Mouse (Mus musculus) left cerebral cortex, adult 8-10 months (tissue): ENCODE results near the gene Kcnj9. TPM values are rescaled to one million over a fixed set of nuclear protein-coding genes. Genes with fewer than 3 reads are reported as not detected.

Experiments used
- DNase-seq, 2 experiments: peaks; one replicate each; pipeline ENCODE4 v3.0.0; 2022; ENCODE audit warnings: low spot score in 2 of 2
- total RNA-seq, 4 experiments: library from RNA; stranded (reverse); gene quantifications; 2 replicates each; pipeline ENCODE4 v1.2.4; 2022

Gene Kcnj9
- total RNA-seq, 4 experiments from 2014 or later = 109 to 120 (median 112) TPM

DNA sequence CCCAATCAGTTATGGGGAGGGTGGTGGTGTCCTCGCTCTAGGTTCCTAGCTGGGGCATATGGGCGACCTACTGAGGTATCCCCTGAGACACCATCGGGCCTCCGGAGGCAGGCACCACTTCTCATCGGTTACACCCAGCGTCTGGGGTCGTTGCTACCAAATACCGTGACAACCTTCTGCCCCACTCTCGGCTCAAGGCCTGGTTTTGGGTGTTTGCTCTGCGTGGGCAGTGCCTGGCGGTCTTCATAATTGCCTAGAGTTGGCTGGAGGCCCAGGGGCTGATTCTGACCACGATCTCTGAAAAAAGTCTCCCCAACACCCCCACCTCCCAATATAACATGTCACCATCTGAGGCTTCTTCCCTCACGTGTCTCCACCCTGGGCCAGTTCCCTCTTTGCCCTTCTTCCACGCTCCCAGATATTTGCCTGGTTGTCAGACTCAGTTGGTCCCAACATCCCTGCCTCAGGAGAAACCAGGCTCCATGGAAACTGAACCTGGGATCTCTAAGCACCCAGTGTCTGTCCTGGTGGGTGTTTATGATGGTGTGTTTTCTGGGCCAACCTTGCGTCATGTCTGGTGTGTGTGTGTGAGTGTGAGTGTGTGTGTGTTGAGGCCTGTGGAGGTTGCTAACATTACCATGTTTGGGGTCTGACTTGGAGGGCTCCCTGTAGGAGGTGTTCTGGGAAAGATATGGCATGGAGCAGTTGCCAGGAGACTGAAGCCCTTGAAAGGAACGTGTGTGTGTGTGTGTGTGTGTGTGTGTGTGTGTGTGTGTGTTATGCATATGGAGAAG lies 16.2 kb downstream of the Kcnj9 start:
- DNase-seq = peak in 1 of 2 experiments; percentile 85

DNA sequence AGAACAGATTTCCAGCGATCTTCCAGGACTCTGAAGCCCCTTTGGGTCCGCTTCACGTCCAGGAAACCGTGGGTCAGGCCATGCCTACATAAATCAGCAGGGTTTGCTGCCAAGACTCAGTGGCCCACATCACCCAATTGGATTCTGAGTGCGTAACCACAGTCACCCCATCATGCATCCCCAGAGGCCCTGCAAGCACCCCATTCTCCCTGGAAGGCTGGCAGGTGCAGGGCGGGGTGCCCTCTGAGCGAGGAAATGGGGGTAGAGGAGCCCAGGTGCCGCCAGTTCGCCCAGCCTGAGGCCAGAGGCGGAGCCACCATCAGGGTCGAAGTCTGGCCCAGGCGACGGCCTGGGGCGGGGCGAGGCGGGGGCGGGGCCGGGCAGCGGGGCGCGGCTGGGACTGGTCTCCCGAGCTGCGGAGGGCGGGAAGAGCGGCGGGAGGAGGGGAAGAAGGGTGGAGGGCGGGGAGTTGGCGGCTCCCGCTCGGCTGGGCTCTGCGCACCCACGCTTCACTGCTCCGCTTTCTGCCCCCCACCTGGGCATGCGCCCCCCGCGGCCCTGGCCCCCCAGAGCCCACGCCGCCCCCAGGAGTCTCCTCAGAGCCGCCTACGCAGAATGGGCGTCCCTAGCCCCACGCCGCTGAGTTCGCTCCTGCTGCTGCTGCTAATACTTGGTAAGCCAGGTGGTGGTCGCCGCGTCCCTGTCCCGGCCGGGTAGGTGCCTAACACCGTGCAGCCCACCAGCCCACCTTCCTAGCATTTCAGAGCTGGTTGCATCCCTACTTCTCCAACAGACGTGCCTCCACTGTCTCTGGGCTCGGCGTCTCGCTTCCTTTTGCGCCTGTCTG lies 17.0 kb downstream of the Kcnj9 start:
- DNase-seq = peak in 1 of 2 experiments; percentile 79

DNA sequence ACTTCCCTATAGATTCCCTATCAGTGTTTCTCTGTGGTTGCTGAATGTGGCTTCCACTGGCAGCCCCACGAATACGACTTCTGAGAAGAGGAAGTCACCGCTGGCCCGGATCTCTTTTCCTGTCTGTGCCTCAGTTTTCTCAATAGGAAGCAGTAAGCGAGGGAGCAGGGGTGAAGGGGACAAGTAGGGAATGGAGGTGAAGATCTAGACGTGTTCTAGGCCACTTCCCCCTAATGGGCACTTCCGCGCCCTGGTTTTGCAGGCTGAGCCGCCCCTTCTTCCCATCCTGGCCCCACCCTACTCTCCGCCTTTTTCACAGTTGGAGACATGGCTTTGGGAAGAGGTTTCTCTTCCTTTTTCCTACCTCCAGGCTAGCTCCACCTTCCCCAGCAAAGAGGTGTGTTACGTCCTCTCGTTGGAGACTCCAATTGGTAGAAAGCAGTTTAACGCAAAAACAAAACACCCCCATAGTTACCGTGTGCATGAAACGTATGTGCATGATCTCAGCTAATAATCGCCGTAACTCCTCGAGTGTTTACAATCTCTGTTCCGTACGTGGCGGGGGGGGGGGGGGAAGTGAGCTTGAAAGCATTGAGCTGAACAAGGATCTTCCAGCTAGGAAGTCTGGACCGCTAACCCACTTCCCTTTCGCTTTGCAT lies 17.7 kb downstream of the Kcnj9 start:
- DNase-seq = no peak

DNA sequence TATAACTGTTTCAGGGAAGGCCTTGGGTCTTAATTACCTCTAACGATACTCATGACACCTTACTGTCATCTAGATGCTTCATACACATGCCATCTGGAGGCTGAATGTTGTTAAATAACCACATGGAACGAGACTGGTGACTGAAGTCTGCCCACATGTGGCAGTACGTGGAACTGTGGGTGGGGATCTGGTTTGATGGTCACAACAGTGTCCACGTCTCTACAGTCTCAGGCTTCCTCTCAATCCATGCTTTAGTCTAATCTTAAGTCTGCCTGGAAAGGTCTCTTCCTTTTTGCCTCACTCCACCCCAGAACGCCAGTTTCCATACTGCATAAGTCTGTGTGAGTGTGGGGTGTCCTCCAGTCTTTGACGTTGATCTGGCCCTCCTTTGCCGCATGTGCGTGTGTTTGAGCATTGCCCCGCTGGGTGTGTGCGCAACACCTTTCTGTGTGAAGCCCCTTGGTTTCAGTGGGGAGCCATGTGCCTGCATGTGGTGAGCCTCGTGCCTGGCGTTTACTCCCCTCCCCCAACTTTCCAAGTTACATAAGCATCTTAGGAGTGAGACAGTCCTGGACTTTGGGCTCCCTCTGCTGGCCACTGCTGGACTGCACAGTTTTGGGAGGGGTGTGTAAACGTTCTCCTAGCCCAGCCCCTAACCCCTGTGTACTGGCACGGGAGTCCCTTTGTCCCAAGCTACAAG lies 19.3 kb downstream of the Kcnj9 start:
- peak; percentile 87 to 92 for DNase-seq

DNA sequence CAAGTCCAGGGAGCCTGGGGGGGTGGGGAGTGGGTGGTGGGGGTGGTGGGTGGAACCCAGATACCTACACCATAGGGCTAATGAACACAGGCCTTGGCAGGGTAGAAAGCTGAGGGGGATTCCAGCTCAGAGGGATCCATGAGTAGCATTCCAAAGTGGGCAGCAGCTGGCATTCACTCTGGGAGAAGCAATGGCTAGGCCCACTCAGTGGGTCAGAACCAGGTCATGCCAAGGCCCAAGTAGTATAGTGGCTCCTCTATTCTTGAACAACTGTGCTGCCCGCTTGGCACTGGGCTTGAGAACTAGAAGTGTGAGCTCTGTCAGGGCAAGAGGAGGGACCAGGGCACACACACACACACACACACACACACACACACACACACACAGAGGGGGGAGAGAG lies 20.7 kb downstream of the Kcnj9 start:
- no peak for DNase-seq

DNA sequence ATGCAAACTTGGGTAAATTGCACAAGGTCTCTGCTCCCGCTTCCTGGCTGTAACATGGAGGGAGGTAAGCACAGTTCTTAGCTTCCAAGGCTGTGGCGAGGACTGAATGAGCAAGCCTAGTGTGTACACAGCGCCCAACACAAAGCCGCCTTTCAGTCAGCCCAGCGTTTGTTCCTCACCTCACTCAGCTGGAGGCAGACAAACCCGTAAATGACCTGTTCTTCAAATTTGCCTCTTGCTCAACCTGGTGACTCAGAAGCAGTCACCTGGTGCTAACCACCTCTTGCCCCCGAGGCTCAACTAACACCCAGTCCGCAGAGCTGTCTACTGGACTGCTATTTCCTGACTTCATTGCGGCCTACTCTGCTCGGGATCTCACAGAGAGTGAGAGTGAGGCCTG lies 21.2 kb downstream of the Kcnj9 start:
- no peak for DNase-seq

DNA sequence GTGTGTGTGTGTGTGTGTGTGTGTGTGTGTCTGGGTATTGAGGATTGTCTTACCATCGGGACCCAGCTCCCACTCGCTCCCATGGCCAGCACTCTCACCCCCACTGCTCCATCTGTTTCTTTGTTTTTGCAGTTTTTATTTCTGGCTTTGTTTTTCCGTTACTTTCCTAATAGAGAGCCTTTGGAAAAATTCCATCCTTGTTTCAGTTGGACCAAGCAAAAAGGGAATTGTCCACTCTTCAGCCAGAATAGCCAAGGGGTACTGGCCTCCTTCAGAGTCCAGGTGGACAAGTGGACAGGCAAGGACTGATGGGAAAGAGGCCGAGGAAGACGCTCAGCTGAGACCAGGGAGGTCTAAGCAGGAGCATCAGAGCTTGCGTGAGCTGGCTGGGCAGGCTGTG lies 22.2 kb downstream of the Kcnj9 start:
- no peak for DNase-seq

DNA sequence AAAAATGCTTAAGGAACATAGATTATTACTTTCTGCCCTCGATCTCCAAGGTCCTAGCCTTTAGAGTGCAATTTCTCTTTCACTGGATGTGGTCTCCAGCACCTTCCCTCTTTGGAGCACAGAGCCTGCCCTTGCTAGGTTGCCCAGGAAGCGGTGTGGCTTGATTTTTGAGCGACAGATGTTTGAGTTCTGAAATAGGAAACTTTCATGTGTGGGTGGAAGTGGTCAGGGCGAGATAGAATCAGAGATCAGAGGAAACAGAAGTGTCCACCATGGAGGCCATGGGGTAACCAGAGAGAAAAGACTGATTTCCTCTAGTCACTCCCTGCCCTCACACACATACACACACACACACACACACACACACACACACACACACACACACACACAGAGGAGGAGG lies 22.9 kb downstream of the Kcnj9 start:
- DNase-seq = no peak

DNA sequence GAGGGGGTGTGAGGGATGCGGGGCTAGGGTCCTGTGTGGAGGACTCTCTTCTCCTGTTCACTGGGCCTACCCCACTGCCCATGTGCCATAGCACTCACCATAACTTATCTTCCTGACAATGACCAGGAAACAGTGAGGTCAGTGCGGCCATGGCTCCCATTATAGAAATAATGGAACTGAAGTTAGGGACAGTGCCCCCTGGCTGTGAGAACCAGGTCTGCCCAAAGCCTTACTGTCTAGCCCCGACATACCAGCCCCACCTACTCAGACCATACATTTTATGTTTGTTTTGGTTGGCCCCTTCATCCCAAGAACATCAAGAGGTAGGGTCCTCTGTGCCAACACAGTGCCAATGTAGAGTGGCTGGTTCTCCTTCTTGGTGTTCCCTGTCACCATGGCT lies 23.5 kb downstream of the Kcnj9 start:
- no peak for DNase-seq

DNA sequence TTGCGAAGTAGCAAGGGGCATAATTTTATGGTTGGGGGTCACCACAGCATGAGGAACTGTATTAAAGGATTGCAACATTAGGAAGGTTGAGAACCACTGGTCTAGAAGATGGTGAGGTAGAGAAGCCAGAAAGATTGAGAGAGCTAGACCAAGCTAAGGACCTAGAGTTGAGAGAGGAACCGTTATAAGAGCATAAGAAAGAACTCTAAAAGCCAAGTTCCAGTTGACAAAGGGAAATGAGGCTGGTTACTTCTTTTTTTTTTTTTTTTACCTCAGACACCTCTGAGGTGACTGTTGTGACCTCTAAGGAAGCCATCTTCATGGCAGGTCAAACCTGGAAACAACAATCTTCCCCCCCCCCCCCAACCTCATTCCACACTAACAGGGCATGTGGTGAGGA lies 24.0 kb downstream of the Kcnj9 start:
- DNase-seq = no peak

DNA sequence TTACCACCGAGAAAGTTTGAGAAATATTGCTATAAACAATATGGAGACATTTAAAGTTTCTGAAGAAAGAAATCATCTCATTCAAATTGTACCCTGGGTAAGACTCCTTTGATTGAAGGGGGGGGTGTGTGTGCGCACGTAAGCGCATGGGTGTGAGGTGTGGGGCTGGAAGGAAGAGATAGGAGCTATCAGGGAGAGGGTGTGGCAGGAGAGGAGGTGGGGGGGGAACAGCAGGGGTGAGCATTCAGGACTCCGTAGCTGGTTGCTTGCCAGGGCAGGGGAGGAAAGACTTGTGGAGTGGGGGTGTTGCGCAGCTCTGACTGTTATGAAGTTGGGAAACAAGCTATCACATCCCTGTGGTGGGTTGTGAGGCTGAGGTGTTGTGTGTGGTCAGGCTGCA lies 24.7 kb downstream of the Kcnj9 start:
- no peak for DNase-seq

DNA sequence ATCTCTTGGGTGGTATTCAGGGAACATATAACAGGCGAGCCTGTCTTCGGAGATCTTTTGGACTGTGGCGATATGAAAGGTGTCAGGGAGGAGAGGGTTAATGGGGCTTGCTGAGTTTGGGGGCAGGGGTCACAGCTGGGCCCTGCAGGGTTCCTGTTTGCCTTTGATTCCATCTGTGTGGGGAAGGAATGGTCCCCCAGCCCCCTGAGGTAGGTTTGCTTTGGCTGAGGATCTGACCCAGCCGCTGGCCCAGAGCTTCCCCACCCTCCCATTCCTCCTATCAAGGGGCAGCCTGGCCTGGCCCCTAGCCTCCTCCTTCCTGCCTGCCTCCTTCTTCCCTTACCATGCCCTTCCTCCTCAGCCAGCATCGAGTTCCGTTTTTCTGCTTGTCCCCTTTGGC lies 26.3 kb downstream of the Kcnj9 start:
- DNase-seq = no peak

DNA sequence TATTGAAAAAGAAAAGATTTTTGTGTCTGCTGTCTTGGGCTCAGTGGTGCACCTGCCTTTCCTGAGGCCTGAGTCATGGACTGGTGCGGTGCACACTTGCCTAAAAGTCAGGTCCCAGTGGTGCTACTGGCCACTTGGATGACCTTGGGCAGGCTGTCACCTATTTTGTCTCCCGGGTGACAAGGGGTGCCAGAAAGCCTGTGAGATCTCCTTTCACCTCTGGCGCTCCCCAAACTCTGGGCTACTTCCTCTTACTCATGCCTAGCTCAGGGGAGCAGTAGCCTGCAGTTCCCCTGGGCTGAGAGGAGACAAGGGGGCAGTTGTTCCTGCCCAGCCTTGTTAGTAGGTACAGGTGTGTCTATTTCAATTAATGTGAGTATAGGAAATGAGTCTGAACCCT lies 26.8 kb downstream of the Kcnj9 start:
- DNase-seq = no peak

DNA sequence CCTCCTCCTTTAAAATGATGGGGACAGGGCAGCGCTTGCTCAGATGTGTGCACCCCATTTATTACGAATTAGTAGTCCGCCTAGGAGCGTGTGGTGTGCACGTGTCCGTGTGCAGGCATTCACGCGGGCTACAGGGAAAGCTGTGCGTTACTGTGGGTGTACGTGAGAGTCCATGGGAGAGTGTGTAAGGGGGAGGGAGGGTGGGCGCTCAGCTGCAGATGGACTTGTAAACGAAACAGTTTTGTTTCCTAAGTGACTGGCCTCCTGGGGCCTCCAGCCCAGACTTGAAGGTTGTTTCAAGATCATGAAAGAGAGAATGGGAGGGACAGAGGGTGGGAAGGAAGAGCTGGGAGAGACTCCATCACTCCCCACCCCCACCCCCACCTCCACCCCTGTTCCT lies 27.9 kb downstream of the Kcnj9 start:
- no peak for DNase-seq

DNA sequence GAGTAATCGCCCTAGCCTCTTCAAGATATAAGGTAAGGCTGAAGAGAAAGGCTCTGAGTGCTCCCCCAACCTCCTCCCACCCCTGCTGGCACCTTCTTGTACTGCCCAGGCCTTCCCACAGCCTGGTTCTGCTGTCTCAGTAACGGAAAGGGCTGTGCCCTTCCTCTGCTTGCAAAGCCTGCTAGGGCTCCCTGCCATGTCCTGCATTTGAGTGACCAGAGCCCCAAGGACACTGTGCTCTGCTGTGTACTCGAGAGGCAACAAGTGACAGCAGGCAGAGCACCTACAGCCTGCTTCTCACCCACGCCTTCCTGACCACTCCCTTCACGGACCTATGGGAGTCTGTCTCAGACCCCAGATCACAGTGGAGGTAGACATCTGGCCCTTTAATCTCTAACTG lies 28.9 kb downstream of the Kcnj9 start:
- DNase-seq = no peak

DNA sequence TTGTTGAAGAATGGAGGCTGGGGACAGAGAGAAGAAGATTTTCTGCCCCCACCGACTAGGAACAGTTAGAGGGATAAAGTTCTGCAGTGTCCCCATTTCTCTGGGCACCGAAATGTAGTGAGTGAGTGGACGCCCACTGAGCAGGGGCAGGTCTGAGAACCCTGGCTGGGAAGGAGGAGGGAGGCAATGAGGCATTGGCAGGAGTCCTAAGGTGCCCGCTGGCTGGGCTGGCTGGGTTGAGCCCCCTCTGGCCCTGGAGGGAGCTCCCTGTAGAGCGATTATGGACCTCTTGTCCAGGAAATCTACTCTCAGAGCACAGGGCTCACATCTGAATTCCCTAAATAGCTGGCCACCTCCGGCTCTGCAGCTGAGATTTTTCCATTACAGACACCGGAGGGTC lies 29.6 kb downstream of the Kcnj9 start:
- DNase-seq = no peak

DNA sequence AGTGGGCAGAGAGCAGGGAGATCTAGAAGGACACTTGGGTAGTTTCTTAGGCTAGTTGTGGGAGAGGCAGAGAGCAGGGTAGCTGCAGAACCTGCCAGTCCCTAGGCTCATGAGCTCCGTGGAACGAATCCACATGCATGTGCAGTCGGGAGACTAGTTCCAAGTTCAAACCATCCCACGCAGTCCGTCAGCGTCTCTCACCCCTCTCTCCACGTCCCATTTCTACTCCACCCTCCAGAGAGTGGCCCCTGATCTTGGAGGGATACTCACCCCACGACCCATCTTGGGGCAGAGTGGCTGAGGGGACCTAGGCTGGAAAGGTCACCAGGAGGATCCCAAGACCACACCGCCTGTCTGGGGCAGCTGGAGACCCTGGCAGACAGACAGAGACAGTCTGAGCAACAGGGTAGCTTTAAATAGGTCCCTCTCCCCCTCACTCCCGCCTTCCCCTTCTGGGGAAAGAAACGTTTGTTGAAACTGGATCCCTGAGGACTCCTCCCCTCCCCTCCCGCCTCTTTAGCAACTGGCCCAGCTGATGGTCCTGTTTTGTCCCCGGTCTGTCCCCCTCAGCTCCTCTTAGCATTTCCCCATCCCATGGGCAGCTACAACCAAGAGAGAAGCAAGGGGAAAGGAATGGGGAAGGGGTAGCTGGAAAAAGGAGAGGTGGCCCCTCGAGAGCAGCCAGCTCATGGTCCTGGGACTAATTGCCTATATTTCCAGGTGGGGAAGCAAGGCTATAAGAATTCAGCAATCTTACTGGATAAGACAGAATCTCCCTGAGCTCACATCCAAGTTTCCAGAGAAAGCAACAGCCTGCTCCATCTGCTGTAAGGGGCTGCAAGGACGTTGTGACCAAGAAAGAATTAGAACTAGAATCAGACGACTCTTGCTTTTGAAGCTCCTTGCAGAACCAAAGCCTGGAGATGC lies 31.2 kb downstream of the Kcnj9 start, which contains the start of gene Atp1a2:
Atp1a2 (minus strand) TSS at position 454 of the 927 bp plus-strand sequence.
- peak in 1 of 2 experiments; percentile 81 for DNase-seq

DNA sequence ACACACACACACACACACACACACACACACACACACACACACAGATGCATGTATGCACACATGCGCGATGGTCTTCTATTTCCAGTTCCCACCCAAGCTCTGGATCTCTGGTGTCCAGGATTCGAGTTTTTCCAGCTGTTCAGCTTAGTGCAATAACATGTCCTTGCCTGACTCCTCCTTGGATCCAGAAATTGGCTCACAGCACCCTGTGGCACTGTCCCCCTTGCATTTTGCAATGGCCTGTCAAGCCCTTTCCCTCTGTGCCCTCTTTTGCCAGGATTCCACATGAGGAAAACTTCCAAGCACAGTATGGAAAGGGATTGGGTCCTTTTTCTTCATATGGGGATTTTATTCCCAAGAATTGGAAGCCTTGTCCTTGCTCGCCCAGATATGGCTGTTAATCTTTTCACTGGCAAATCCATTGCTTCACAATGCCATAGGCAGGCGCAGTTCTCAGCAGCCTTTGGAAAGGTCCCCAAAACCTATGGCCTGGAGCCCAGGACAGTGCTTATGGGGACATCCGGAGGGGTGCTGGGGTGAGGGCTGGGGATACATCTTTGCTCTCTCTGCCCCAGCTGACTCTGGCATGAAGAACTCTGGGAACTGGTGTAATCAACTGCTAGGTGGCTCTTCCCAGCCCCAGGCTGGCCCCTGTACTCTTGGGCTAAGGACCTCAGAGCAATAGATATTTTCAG lies 32.2 kb downstream of the Kcnj9 start:
- no peak for DNase-seq

DNA sequence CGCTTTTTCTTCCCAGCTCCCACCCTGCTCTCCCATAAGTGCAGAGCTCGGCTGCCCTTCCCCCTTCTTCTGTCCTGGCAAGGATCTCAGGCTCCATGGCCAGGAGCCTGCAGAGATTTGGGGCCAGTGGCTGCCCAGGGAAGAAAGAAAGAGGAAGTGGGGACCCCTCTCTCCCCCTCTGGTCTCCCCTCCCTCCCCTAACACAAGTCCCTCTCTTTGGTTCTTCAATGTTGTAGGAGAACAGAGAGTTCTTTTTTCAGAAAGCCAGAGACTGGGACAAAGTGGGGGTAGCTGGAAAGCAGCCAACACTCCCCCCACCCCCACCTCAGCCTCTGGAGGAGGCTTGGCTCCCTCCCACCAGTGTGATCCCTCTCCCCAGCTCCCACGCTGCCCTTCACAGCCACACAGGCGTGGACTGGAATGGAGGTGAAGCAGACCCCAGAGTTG lies 33.3 kb downstream of the Kcnj9 start:
- DNase-seq = no peak

DNA sequence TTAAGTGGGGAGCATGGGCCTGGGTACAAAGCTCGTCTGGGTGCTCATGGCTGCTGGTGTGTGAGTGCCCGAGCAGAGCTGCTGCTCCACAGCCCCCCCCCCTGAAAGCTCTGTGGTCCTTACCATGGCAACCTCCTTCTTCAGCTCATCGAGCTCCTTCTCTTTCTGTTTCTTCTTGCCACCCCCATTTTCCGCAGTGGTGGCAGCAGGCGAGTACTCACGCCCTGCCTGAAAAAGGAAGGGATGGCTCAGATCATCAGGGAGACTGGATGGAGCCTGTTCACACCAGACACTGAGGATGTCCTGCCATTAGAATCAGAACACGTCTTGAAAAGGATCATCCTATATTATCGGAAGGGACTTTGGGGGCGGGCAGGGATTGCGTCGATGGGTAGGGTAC lies 35.7 kb downstream of the Kcnj9 start:
- no peak for DNase-seq
